Mouse (Mus musculus) ES-Bruce4 (cell line): ENCODE data around the gene Oaz1. TPM values are rescaled to one million over a fixed set of nuclear protein-coding genes. Genes with fewer than 3 reads are reported as not detected.
A peak's percentile ranks its signal among the peaks of the same experiment; 100 is the strongest.

Source experiments
- H3K27ac ChIP-seq: 2 replicates; pipeline ENCODE4 v1.5.1; 2012; ENCODE audit warnings: low read length, inconsistent platforms; ENCODE audit not compliant: insufficient read depth
- H3K27me3 ChIP-seq: 2 replicates; pipeline ENCODE4 v1.6.1; 2012; ENCODE audit warnings: mild to moderate bottlenecking, low read length, inconsistent platforms; ENCODE audit not compliant: control insufficient read depth, poor library complexity, insufficient read depth, severe bottlenecking
- H3K36me3 ChIP-seq: 2 replicates; pipeline ENCODE4 v1.6.1; 2012; ENCODE audit warnings: inconsistent platforms, mild to moderate bottlenecking, low read length, moderate library complexity; ENCODE audit not compliant: control insufficient read depth, poor library complexity, insufficient read depth, severe bottlenecking
- H3K4me1 ChIP-seq: one replicate; pipeline ENCODE4 v1.8.1; 2011; ENCODE audit warnings: low read length; ENCODE audit not compliant: control insufficient read depth, insufficient read depth
- H3K4me3 ChIP-seq: 2 replicates; pipeline ENCODE4 v1.5.1; 2011; ENCODE audit warnings: low read depth, mild to moderate bottlenecking, low read length
- H3K9ac ChIP-seq: 2 replicates; pipeline ENCODE4 v1.6.1; 2012; ENCODE audit warnings: low read depth, mild to moderate bottlenecking, inconsistent platforms; ENCODE audit not compliant: poor library complexity, severe bottlenecking
- H3K9me3 ChIP-seq: replicated peaks from 2 replicates; pipeline ENCODE4 v1.6.1; 2012; ENCODE audit warnings: mild to moderate bottlenecking, low read length, inconsistent platforms; ENCODE audit not compliant: control insufficient read depth, poor library complexity, insufficient read depth, severe bottlenecking
- CTCF ChIP-seq: IDR thresholded peaks from one replicate; pipeline ENCODE4 v1.8.1; 2011; ENCODE audit warnings: low read depth, low read length
- EP300 ChIP-seq: IDR thresholded peaks from 2 replicates; pipeline ENCODE4 v1.6.1; 2011; ENCODE audit warnings: low read depth, low read length; ENCODE audit not compliant: insufficient read depth
- POLR2A ChIP-seq: IDR thresholded peaks from one replicate; pipeline ENCODE4 v1.8.1; 2011; ENCODE audit warnings: low read length; ENCODE audit not compliant: insufficient read depth
- polyA plus RNA-seq: library from polyadenylated mRNA; stranded (reverse); fragments of >200 nt; gene quantifications from 2 replicates; pipeline ENCODE4 v1.2.4, GENCODE M21; 2011; ENCODE audit warnings: low read depth; ENCODE audit not compliant: missing spikeins, insufficient read depth, insufficient read length

The Oaz1 gene
- polyA plus RNA-seq, 1 experiment, result 471 TPM

DNA sequence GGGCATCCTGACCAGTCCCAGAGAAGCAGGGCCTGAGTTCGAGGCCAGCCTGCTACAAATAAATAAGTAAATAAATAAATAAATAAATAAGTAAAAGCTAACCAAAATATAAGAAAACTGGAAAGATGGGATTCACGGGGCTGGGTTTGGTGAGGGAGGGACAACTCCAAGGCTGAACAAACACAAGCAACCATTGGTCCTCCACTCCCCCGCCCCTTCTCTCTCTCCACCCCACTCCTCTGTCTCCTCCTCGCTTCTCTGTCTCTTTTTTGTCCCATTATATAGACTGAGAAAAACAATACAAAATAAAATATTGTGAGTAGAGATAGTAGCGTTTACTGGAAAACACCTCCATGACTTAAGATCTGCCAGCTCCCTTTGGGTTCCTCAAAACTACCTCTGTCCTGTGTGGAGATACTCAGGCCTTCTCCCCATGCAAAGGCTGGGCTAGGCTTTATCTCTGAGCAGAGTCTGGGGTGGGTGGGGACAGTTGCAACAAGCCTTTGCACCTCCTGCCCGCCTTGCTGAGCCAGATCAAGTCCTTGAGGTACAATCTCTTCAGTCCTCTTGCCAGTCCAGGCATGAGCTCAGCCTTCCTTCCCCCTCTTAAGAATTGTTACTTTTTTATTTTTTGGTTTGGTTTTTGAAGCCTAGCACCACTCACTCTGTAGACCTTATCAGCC lies 7.7 kb upstream of the Oaz1 start:
- no peak overlapping the region for H3K9ac ChIP-seq
- H3K9me3 ChIP-seq, result no peaks in the 10 kb centered on the region
- H3K4me3 ChIP-seq, result no peak overlapping the region
- TF ChIP-seq EP300 (no peak), CTCF (no peak), POLR2A (no peak)
- H3K4me1 ChIP-seq, result no peaks in the 10 kb centered on the region
- H3K27me3 ChIP-seq, result no peaks in the 10 kb centered on the region
- H3K36me3 ChIP-seq, result no peaks in the 10 kb centered on the region
- H3K27ac ChIP-seq, result no peak overlapping the region

DNA sequence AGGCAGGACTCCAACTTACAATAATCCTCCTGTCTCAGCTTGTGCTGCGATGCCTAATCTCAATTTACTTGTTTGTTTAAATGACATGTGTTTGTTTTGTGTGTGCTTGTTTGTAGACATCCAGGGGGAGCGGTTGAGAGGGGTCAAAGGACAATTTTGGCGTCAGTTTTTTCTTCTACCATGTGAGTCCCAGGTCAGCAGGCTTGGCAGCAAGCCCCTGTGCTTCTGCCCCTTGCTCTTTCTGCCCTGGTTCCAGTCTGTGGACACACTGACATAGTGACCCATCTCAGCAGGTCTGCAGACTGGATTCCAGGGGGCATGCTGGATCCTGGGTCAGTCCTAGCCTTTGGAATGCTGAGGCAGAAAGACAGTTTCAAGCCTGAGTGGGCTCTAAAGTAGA lies 7.0 kb upstream of the Oaz1 start:
- H3K9ac ChIP-seq, result no peak overlapping the region
- no peak overlapping the region for H3K27ac ChIP-seq
- no peaks in the 10 kb centered on the region for H3K36me3 ChIP-seq
- no peaks in the 10 kb centered on the region for H3K4me1 ChIP-seq
- no peaks in the 10 kb centered on the region for H3K27me3 ChIP-seq
- H3K4me3 ChIP-seq, result no peak overlapping the region
- H3K9me3 ChIP-seq, result no peaks in the 10 kb centered on the region
- no peak for TF ChIP-seq EP300
- no peak for TF ChIP-seq CTCF
- no peak for TF ChIP-seq POLR2A

DNA sequence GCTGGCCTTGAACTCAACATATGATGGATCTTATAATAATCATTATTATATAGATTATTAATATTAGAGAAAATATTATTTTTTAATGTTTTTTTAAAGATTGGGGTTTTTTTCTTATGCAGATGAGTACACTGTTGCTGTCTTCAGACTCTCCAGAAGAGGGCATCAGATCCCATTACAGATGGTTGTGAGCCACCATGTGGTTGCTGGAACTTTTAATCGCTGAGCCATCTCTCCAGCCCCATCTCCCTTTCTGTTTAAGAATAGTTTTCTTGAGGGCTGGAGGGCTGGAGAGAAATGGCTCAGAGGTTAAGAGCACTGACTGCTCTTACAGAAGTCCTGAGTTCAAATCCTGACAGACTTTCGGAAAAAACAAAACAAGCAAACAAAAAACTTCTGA lies 4.5 kb upstream of the Oaz1 start:
- Histone ChIP-seq H3K36me3 (no peaks in the 10 kb centered on the region), H3K4me3 (no peak overlapping the region), H3K27me3 (no peaks in the 10 kb centered on the region), H3K4me1 (no peaks in the 10 kb centered on the region), H3K9me3 (no peaks in the 10 kb centered on the region), H3K9ac (no peak overlapping the region), H3K27ac (no peak overlapping the region)
- TF ChIP-seq EP300, result no peak
- no peak for TF ChIP-seq POLR2A
- no peak for TF ChIP-seq CTCF

DNA sequence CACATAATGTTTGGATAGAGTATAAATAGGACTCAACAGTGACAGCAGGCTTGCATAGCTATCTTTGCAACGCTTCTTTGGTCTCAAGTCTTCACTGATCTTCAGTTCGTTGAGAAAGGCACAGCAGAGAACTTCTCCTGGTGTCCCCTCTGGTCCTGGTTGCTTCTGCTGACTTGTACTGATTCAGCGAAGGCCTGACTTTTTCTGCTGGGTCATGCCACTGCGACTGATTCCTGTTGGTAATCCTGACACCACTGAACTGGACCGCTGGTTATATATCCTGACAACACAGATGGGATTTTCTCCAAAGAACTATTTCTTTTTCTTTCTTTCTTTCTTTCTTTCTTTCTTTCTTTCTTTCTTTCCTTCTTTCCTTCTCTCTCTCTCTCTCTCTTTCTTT lies 3.9 kb upstream of the Oaz1 start:
- Histone ChIP-seq H3K27ac (no peak overlapping the region), H3K4me3 (no peak overlapping the region), H3K4me1 (no peaks in the 10 kb centered on the region), H3K36me3 (no peaks in the 10 kb centered on the region), H3K9ac (no peak overlapping the region), H3K9me3 (no peaks in the 10 kb centered on the region), H3K27me3 (no peaks in the 10 kb centered on the region)
- TF ChIP-seq EP300 (no peak), POLR2A (no peak), CTCF (no peak)

DNA sequence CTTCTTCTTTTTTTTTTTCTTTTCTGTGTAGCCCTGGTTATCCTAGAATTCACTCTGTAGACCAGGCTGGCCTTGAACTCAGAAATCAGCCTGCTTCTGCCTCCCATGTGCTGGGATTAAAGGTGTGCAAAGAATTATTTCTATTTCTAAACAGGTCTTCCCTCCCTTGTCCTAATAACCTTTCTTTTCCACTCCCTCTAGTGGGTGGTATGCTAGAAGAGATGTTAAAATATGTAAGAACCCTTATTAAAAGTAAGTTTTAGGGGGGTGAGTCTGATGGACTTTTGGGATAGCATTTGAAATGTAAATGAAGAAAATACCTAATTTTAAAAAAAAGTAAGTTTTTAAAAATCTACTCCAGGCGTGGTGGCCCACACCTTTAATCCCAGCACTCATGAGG lies 3.1 kb upstream of the Oaz1 start:
- Histone ChIP-seq H3K36me3 (peaks cover under 1% of the 10 kb centered on the region; the same call in 1 of the 2 replicates), H3K4me1 (no peaks in the 10 kb centered on the region), H3K27ac (no peak overlapping the region), H3K9me3 (no peaks in the 10 kb centered on the region), H3K4me3 (no peak overlapping the region), H3K27me3 (no peaks in the 10 kb centered on the region), H3K9ac (no peak overlapping the region)
- TF ChIP-seq POLR2A, result no peak
- TF ChIP-seq EP300, result no peak
- TF ChIP-seq CTCF, result no peak

DNA sequence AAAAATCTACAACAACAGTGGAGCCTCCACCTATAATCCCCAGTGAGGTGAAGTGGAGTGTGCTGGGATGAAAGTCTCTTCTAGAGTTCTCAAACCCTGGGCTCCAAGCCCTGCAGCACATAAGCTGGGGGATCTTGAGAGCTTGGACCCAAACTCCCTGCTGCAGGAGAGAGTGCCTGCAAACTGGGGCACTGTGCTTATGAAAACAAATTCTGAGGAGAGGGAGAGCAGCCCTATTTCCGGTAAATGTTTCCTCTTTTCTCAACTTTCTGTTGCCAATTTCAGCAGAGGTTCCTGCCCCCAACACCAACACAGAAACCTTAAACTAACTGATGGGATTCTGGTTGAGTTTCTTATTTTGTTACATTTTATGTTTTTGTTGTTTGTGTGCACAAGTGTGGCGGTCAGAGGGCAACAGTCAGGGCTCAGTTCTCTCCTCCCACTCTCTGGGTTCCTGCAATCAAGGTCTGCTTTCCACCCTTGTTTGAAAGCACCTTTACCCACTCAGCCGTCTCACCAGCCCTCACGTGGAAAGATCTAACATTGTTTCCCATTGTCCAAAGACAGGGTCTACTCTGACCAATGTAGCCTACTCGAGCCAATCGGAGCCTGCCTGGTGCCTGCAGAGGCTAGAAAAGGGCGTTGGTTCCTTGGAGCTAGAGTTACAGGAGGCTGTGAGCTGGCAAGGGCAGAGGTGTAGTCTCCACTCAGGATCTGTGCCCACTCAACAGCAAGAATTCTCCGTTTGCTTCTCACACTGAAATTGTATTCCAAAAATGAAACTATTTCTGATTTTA lies 2.4 kb upstream of the Oaz1 start:
- Histone ChIP-seq H3K4me1 (no peaks in the 10 kb centered on the region), H3K27ac (0 out of 2 replicates have a peak overlapping the region, but pooled peaks have one; percentile 0), H3K27me3 (no peaks in the 10 kb centered on the region), H3K9me3 (no peaks in the 10 kb centered on the region), H3K36me3 (peaks cover 3% of the 10 kb centered on the region), H3K4me3 (no peak overlapping the region), H3K9ac (peak overlapping the region; percentile 30)
- TF ChIP-seq CTCF (no peak), POLR2A (no peak), EP300 (no peak)
